Mouse (Mus musculus): ENCODE data around the gene Trim50.

DNA sequence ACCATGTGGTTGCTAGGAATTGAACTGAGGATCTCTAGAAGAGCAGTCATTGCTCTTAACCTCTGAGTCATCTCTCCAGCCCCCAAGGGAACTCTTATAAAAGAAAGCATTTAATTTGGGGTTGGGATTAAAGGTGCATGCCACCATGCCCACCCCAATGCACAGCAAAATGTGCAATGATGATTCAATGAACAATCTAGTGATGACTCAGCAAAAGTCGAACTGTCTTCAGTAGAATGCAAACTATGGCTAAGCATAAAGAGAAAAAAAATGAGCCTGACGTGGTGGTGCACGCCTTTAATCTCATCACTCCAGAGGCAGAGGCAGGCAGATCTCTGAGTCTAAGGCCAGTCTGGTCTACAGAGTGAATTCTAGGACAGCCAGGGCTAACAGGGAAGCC is 9.5 kb downstream of the Trim50 start:
- TF ChIP-seq POLR2A (IDR thresholded peaks at IDR 0.05; ENCODE audit: low read depth, low read length): no peak
- TF ChIP-seq CTCF (conservative IDR thresholded peaks at IDR 0.05; ENCODE audit: insufficient read depth, insufficient read length, low read depth, low read length): no peak

All from kidney, adult 2 months (tissue).